In genomic region chr2:124634400-124634998, GRCm38 (mm10) we compare ENCODE assay signal across 26 mouse cellular contexts.
A peak's percentile ranks its signal among the peaks of the same experiment; 100 is the strongest.
DNase-seq lines count a peak whose midpoint lies in the region; ATAC-seq and TF ChIP-seq lines count a peak whose summit lies in the region.
"Had no signal": no experiment of that assay in that cellular context is flagged by ENCODE, and none has a peak within 500 bp of the region (broad histone marks: within the 10 kb centered on the region; RNA-seq: fewer than 3 reads in every experiment).

No protein-coding gene starts in this region.

- no peaks in the 10 kb centered on the region for H3K27me3 ChIP-seq in intestine, postnatal 0 days (replicated peaks; ENCODE audit: control insufficient read depth, insufficient read depth, low read length)
- H3K27me3 ChIP-seq in midbrain, embryonic 16.5 days (ENCODE audit: control insufficient read depth, insufficient read depth, low read depth, low read length), result no peaks in the 10 kb centered on the region
- H3K27me3 ChIP-seq: embryonic facial prominence, embryonic 13.5 days; forebrain, embryonic 13.5 days; heart, embryonic 12.5 days; heart, embryonic 15.5 days; hindbrain, embryonic 15.5 days had no signal

- H3K4me3 ChIP-seq in intestine, postnatal 0 days (ENCODE audit: low read depth, low read length), result no peak overlapping the region
- H3K4me3 ChIP-seq in midbrain, embryonic 16.5 days (ENCODE audit: low read depth, low read length), result no peak overlapping the region
- H3K4me3 ChIP-seq: embryonic facial prominence, embryonic 10.5 days; embryonic facial prominence, embryonic 13.5 days; erythroblast, embryonic 14.5 days; forebrain, embryonic 10.5 days; forebrain, embryonic 13.5 days; gastrocnemius, adult 2 months; heart, embryonic 12.5 days; heart, embryonic 15.5 days; hindbrain, embryonic 15.5 days had no signal

- peaks cover 17% of the 10 kb centered on the region; the same call in 1 of the 2 replicates for H3K4me1 ChIP-seq in intestine, postnatal 0 days (replicated peaks; ENCODE audit: control insufficient read depth, insufficient read depth, low read length)
- peaks cover 10% of the 10 kb centered on the region for H3K4me1 ChIP-seq in midbrain, embryonic 16.5 days (ENCODE audit: control insufficient read depth, insufficient read depth, low read length)

- TF ChIP-seq CTCF in intestine, postnatal 0 days (IDR thresholded peaks at IDR 0.05; ENCODE audit: low read depth), result no peak

- peak; percentile 53 for ATAC-seq in CD4-positive, CD25-positive, alpha-beta regulatory T cell, adult 4 months
- ATAC-seq in inflammation-experienced regulatory T-cells, adult 6 months, result peak; percentile 41
- ATAC-seq in intestine, postnatal 0 days, result peak; percentile 72
- ATAC-seq in midbrain, embryonic 16.5 days, result no peak

- H3K9me3 ChIP-seq in intestine, postnatal 0 days (ENCODE audit: control insufficient read depth), result no peaks in the 10 kb centered on the region
- no peaks in the 10 kb centered on the region for H3K9me3 ChIP-seq in midbrain, embryonic 16.5 days (replicated peaks; ENCODE audit: control insufficient read depth, low read length, poor library complexity, severe bottlenecking)
- H3K9me3 ChIP-seq: embryonic facial prominence, embryonic 10.5 days; embryonic facial prominence, embryonic 13.5 days; forebrain, embryonic 10.5 days; forebrain, embryonic 13.5 days; heart, embryonic 12.5 days; heart, embryonic 15.5 days; hindbrain, embryonic 15.5 days had no signal

- WGBS in intestine, postnatal 0 days, result 52% methylated on average over 7 of the region's 7 CpGs
- WGBS in midbrain, embryonic 16.5 days, result 85% methylated on average over 7 of the region's 7 CpGs

- peak; percentile 12 for DNase-seq in CD4-positive helper T cell, adult 2 months (ENCODE audit: low read depth, low spot score)
- no peak for DNase-seq in right cerebral cortex, adult 2 months (ENCODE audit: low spot score in 2 of 2)
- DNase-seq: adrenal gland, adult 8-10 months; adrenal gland, postnatal 25 days; cerebellum, adult 11-12 months; cerebellum, postnatal 36 days; embryo, embryonic 11 days; forebrain, postnatal 0 days; gastrocnemius, adult 2 months; gastrocnemius, postnatal 14 days; heart, adult 18-20 months; heart, postnatal 10 days; heart, postnatal 4 days; kidney, adult 2 months had no signal

- no peaks in the 10 kb centered on the region for H3K36me3 ChIP-seq in intestine, postnatal 0 days (ENCODE audit: control insufficient read depth, insufficient read depth)
- no peaks in the 10 kb centered on the region for H3K36me3 ChIP-seq in midbrain, embryonic 16.5 days (ENCODE audit: control insufficient read depth, insufficient read depth, low read length)
- H3K36me3 ChIP-seq: embryonic facial prominence, embryonic 10.5 days; embryonic facial prominence, embryonic 13.5 days; forebrain, embryonic 10.5 days; heart, embryonic 15.5 days; hindbrain, embryonic 15.5 days had no signal

- H3K9ac ChIP-seq in intestine, postnatal 0 days (ENCODE audit: low read depth, low read length), result no peak overlapping the region
- H3K9ac ChIP-seq in midbrain, embryonic 16.5 days (ENCODE audit: low read depth, low read length), result no peak overlapping the region
- H3K9ac ChIP-seq: embryonic facial prominence, embryonic 13.5 days; forebrain, embryonic 13.5 days; forebrain, postnatal 0 days; heart, embryonic 12.5 days; heart, embryonic 15.5 days; hindbrain, embryonic 15.5 days had no signal

- no peak overlapping the region for H3K4me2 ChIP-seq in intestine, postnatal 0 days (replicated peaks; ENCODE audit: low read depth)
- H3K4me2 ChIP-seq in midbrain, embryonic 16.5 days (ENCODE audit: low read length), result no peak overlapping the region
- H3K4me2 ChIP-seq: embryonic facial prominence, embryonic 13.5 days; forebrain, embryonic 13.5 days; heart, embryonic 12.5 days; heart, embryonic 15.5 days; hindbrain, embryonic 15.5 days had no signal

- no peak overlapping the region for H3K27ac ChIP-seq in intestine, postnatal 0 days (ENCODE audit: low read depth, low read length)
- no peak overlapping the region for H3K27ac ChIP-seq in midbrain, embryonic 16.5 days (ENCODE audit: low read length)
- H3K27ac ChIP-seq: embryonic facial prominence, embryonic 10.5 days; embryonic facial prominence, embryonic 13.5 days; forebrain, embryonic 13.5 days; heart, embryonic 15.5 days had no signal
